Comparison of ENCODE assay signal across 9 mouse cellular contexts in the genomic region with DNA sequence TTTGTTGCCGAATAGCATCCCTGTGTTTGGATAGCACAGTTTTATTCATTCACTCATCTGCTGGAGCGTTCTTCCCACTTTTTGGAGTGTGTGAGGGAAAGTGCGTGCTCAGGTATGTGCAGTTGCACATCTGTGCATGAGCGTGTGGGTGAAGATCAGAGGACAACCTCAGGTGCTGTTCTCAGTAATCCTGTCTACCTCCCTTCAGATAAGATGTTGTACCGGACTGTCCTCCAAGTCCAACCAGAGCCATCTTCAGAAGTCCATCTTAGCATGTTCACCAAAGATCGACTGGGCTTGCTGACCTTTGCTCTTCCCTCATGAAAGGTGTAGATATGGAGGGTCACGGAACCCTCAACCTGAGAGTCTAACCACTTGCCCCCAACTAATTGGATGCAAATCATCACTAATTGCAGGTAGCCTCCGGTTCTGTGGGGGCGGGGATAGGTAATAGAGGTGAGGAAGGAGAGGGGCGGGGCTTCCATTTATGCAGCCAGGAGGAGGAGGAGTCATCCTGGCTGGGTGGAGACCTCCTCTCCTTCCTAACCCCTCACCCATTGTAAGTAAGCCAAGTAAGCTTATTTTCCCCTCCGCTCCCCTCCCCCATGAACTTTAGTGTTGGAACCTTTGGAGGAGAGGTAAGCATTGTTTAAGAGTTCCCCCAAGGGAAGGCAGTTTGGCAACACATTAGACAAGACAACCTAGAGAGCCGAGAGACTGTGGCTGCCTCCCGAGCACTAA. TPM values are rescaled to one million over a fixed set of nuclear protein-coding genes. Genes with fewer than 3 reads are reported as not detected.
A peak's percentile ranks its signal among the peaks of the same experiment; 100 is the strongest.
DNase-seq lines count a peak whose midpoint lies in the region; ATAC-seq and TF ChIP-seq lines count a peak whose summit lies in the region.
"Had no signal": no experiment of that assay in that cellular context is flagged by ENCODE, and none has a peak within 500 bp of the region (broad histone marks: within the 10 kb centered on the region; RNA-seq: fewer than 3 reads in every experiment).

No protein-coding gene starts in this region.

- no peaks in the 10 kb centered on the region for H3K36me3 ChIP-seq in C2C12 (ENCODE audit: control insufficient read depth, insufficient read depth)
- no peaks in the 10 kb centered on the region for H3K36me3 ChIP-seq in forebrain, postnatal 0 days (ENCODE audit: insufficient read depth)
- H3K36me3 ChIP-seq in liver, embryonic 16.5 days (ENCODE audit: control insufficient read depth, insufficient read depth): no peaks in the 10 kb centered on the region

- peak overlapping the region; percentile 58 for H3K4me2 ChIP-seq in forebrain, postnatal 0 days (ENCODE audit: low read depth)
- H3K4me2 ChIP-seq in liver, embryonic 16.5 days (ENCODE audit: low read depth, low read length): peak overlapping the region; percentile 53

- H3K27ac ChIP-seq in forebrain, postnatal 0 days (ENCODE audit: low read depth, low read length): no peak overlapping the region
- no peak overlapping the region for H3K27ac ChIP-seq in liver, embryonic 16.5 days (ENCODE audit: low read length)

- TF ChIP-seq CTCF in C2C12 (IDR thresholded peaks at IDR 0.05; ENCODE audit: control insufficient read depth, insufficient read depth, insufficient read length): no peak
- no peak for TF ChIP-seq CTCF in forebrain, postnatal 0 days (IDR thresholded peaks at IDR 0.05; ENCODE audit: low read depth)

- no peaks in the 10 kb centered on the region for H3K27me3 ChIP-seq in C2C12 (ENCODE audit: control insufficient read depth, insufficient read depth, insufficient read length)
- no peaks in the 10 kb centered on the region for H3K27me3 ChIP-seq in forebrain, postnatal 0 days (ENCODE audit: insufficient read depth, low read length)
- no peaks in the 10 kb centered on the region for H3K27me3 ChIP-seq in liver, embryonic 16.5 days (ENCODE audit: control insufficient read depth, insufficient read depth, low read depth, low read length)

- H3K79me3 ChIP-seq in C2C12 (ENCODE audit: low read depth): no peaks in the 10 kb centered on the region

- 0 out of 2 replicates have a peak, but pooled peaks cover 4% of the 10 kb centered on the region for H3K4me1 ChIP-seq in forebrain, postnatal 0 days (ENCODE audit: insufficient read depth)
- H3K4me1 ChIP-seq in liver, embryonic 16.5 days (ENCODE audit: control insufficient read depth, low read depth, low read length): no peaks in the 10 kb centered on the region; the same call in 1 of the 2 replicates

- no peaks in the 10 kb centered on the region for H3K79me2 ChIP-seq in C2C12 (ENCODE audit: control insufficient read depth, insufficient read depth)

- DNase-seq in frontal cortex, postnatal 10 days (ENCODE audit: low spot score in 2 of 2): no peak
- no peak for DNase-seq in forebrain, postnatal 0 days
- DNase-seq in spleen, adult 18-20 months: no peak
- no peak for DNase-seq in adrenal gland, postnatal 36 days

- H3ac ChIP-seq in C2C12 (ENCODE audit: control insufficient read depth, insufficient read length, low read depth): peak overlapping the region; percentile 14

- peak overlapping the region; percentile 31 for H3K9ac ChIP-seq in forebrain, postnatal 0 days
- H3K9ac ChIP-seq in liver, embryonic 16.5 days (ENCODE audit: low read depth, low read length): no peak overlapping the region

- WGBS in forebrain, postnatal 0 days: 17% methylated on average over 13 of the region's 13 CpGs
- 29% methylated on average over 13 of the region's 13 CpGs for whole genome bisulfite sequencing in liver, embryonic 16.5 days (ENCODE audit: insufficient replicate concordance)

- ATAC-seq in frontal cortex, adult (ENCODE audit: low TSS enrichment): peak; percentile 64; the same call in 1 of the 2 replicates
- ATAC-seq in forebrain, postnatal 0 days: no peak
- no peak for ATAC-seq in liver, embryonic 16.5 days (ENCODE audit: low read depth)
- ATAC-seq in monocyte, adult 5-6 weeks (replicated peaks; ENCODE audit: insufficient number of reproducible peaks, low FRiP score, low TSS enrichment, poor library complexity, severe bottlenecking): no peak

- no peaks in the 10 kb centered on the region for H3K9me3 ChIP-seq in forebrain, postnatal 0 days (ENCODE audit: low read length)
- H3K9me3 ChIP-seq in liver, embryonic 16.5 days (replicated peaks; ENCODE audit: control insufficient read depth, low read length): no peaks in the 10 kb centered on the region; the same call in 1 of the 2 replicates

- no peak overlapping the region for H3K4me3 ChIP-seq in C2C12 (ENCODE audit: insufficient read depth, poor library complexity, severe bottlenecking)
- peak overlapping the region; percentile 30 for H3K4me3 ChIP-seq in forebrain, postnatal 0 days (ENCODE audit: low read depth, low read length)
- H3K4me3 ChIP-seq in liver, embryonic 16.5 days (ENCODE audit: low read depth, low read length): peak overlapping the region; percentile 46
- H3K4me3 ChIP-seq: erythroblast, embryonic 14.5 days had no signal

TF ChIP-seq in C2C12, 6 proteins besides CTCF, POLR2A, EP300 and RAD21:
- TF ChIP-seq FOSL1 (IDR thresholded peaks at IDR 0.05; ENCODE audit: insufficient read depth, low read length, poor library complexity, severe bottlenecking): no peak
- TF ChIP-seq MYOD1 (IDR thresholded peaks at IDR 0.05; ENCODE audit: control insufficient read depth, insufficient read length, low read depth): no peak
- no peak for TF ChIP-seq MAX (IDR thresholded peaks at IDR 0.05)
- no peak for TF ChIP-seq CEBPB (IDR thresholded peaks at IDR 0.05; ENCODE audit: low read depth)
- TF ChIP-seq MYOG (IDR thresholded peaks at IDR 0.05; ENCODE audit: control insufficient read depth, extremely low read depth, insufficient read length): no peak

RNA-seq across cellular contexts. Expression of a gene that starts 21.9 kb away (rescaled TPM):
- polyA plus RNA-seq in C2C12 (2012; fragmentation: generic; extraction: Trizol): not detected
- not detected in 2 replicates for total RNA-seq in forebrain, postnatal 0 days (2014; rRNA removed)
- not detected in 2 replicates for polyA plus RNA-seq in forebrain, postnatal 0 days (2015; fragmentation: Nextera tagmentation; extraction: Ambion mirVana)
- not detected in 2 replicates for polyA plus RNA-seq in liver, embryonic 16.5 days (2015; fragmentation: Nextera tagmentation; extraction: Ambion mirVana)
- not detected for total RNA-seq in adrenal gland, postnatal 36 days (2021)
- total RNA-seq in monocyte, adult 5-6 weeks (2017): not detected in 3 replicates
- polyA plus RNA-seq: erythroblast, embryonic 14.5 days had no signal

RNA-seq across cellular contexts. Expression of a gene that starts 27.8 kb away (rescaled TPM):
- 0.88 TPM for polyA plus RNA-seq in C2C12 (2012; fragmentation: generic; extraction: Trizol)
- 0.92 and 1.6 TPM in 2 replicates for total RNA-seq in forebrain, postnatal 0 days (2014; rRNA removed)
- 1.4 and 1.8 TPM in 2 replicates for polyA plus RNA-seq in forebrain, postnatal 0 days (2015; fragmentation: Nextera tagmentation; extraction: Ambion mirVana)
- polyA plus RNA-seq in liver, embryonic 16.5 days (2015; fragmentation: Nextera tagmentation; extraction: Ambion mirVana): 0.25 and 0.48 TPM in 2 replicates
- total RNA-seq in adrenal gland, postnatal 36 days (2021): 1 to 10 TPM in 1 of 2 experiments, under 1 TPM in 1; 0.40 to 7.8 TPM
- total RNA-seq in monocyte, adult 5-6 weeks (2017): 0.68 TPM in 1 of 3 replicates, not detected in the others

RNA-seq across cellular contexts. Expression of a gene that starts 33.8 kb away (rescaled TPM):
- polyA plus RNA-seq in C2C12 (2012; fragmentation: generic; extraction: Trizol): not detected
- not detected in 2 replicates for total RNA-seq in forebrain, postnatal 0 days (2014; rRNA removed)
- not detected in 2 replicates for polyA plus RNA-seq in forebrain, postnatal 0 days (2015; fragmentation: Nextera tagmentation; extraction: Ambion mirVana)
- not detected in 2 replicates for polyA plus RNA-seq in liver, embryonic 16.5 days (2015; fragmentation: Nextera tagmentation; extraction: Ambion mirVana)
- total RNA-seq in adrenal gland, postnatal 36 days (2021): not detected
- total RNA-seq in monocyte, adult 5-6 weeks (2017): not detected in 3 replicates
